Mouse (Mus musculus): ENCODE measurements around the gene Gm28048. TPM values are rescaled to one million over a fixed set of nuclear protein-coding genes. Genes with fewer than 3 reads are reported as not detected.

Gm28048 gene
- total RNA-seq, 2 experiments from 2014 or later: 5.5 to 8.3 TPM

GRCm38 (mm10) chr11:22952668-22953067 lies 29.2 kb downstream of the Gm28048 start:
- DNase-seq (ENCODE audit: low spot score in 2 of 2): no peak

- no peak for DNase-seq (ENCODE audit: low spot score in 2 of 2)
These were observed 31.8 kb downstream of the Gm28048 start for GRCm38 (mm10) chr11:22950131-22950530.

GRCm38 (mm10) chr11:22949101-22949500 lies 32.8 kb downstream of the Gm28048 start:
- no peak for DNase-seq (ENCODE audit: low spot score in 2 of 2)

- no peak for DNase-seq (ENCODE audit: low spot score in 2 of 2)
These were observed 42.9 kb downstream of the Gm28048 start for GRCm38 (mm10) chr11:22938983-22939382.

GRCm38 (mm10) chr11:22937716-22938316 lies 44.1 kb downstream of the Gm28048 start:
- DNase-seq (ENCODE audit: low spot score in 2 of 2): no peak

GRCm38 (mm10) chr11:22936446-22937125 lies 45.3 kb downstream of the Gm28048 start:
- DNase-seq (ENCODE audit: low spot score in 2 of 2): no peak

- no peak for DNase-seq (ENCODE audit: low spot score in 2 of 2)
These were observed 49.7 kb downstream of the Gm28048 start for GRCm38 (mm10) chr11:22932167-22932566.

- DNase-seq (ENCODE audit: low spot score in 2 of 2): no peak
These were observed 50.5 kb downstream of the Gm28048 start for GRCm38 (mm10) chr11:22931320-22931905.

- no peak for DNase-seq (ENCODE audit: low spot score in 2 of 2)
These were observed 51.8 kb downstream of the Gm28048 start for GRCm38 (mm10) chr11:22930129-22930528.

GRCm38 (mm10) chr11:22928586-22929169 lies 53.2 kb downstream of the Gm28048 start:
- DNase-seq (ENCODE audit: low spot score in 2 of 2): no peak

- no peak for DNase-seq (ENCODE audit: low spot score in 2 of 2)
These were observed 58.3 kb downstream of the Gm28048 start for GRCm38 (mm10) chr11:22923606-22924005.

GRCm38 (mm10) chr11:22922546-22922945 lies 59.3 kb downstream of the Gm28048 start:
- no peak for DNase-seq (ENCODE audit: low spot score in 2 of 2)

- DNase-seq (ENCODE audit: low spot score in 2 of 2): no peak
These were observed 62.6 kb downstream of the Gm28048 start for GRCm38 (mm10) chr11:22919336-22919735.

- no peak for DNase-seq (ENCODE audit: low spot score in 2 of 2)
These were observed 64.1 kb downstream of the Gm28048 start for GRCm38 (mm10) chr11:22917786-22918185.

GRCm38 (mm10) chr11:22913744-22914143 lies 68.1 kb downstream of the Gm28048 start:
- DNase-seq (ENCODE audit: low spot score in 2 of 2): no peak

GRCm38 (mm10) chr11:22911831-22912230 lies 70.1 kb downstream of the Gm28048 start:
- no peak for DNase-seq (ENCODE audit: low spot score in 2 of 2)

- DNase-seq (ENCODE audit: low spot score in 2 of 2): no peak
These were observed 75.4 kb downstream of the Gm28048 start for GRCm38 (mm10) chr11:22906453-22906865.

- DNase-seq (ENCODE audit: low spot score in 2 of 2): no peak
These were observed 79.0 kb downstream of the Gm28048 start for GRCm38 (mm10) chr11:22902923-22903322.

GRCm38 (mm10) chr11:22900041-22900440 lies 81.8 kb downstream of the Gm28048 start:
- no peak for DNase-seq (ENCODE audit: low spot score in 2 of 2)

- DNase-seq (ENCODE audit: low spot score in 2 of 2): no peak
These were observed 84.2 kb downstream of the Gm28048 start for GRCm38 (mm10) chr11:22897642-22898041.

- no peak for DNase-seq (ENCODE audit: low spot score in 2 of 2)
These were observed 84.8 kb downstream of the Gm28048 start for GRCm38 (mm10) chr11:22897127-22897526.

- DNase-seq (ENCODE audit: low spot score in 2 of 2): no peak
These were observed 88.8 kb downstream of the Gm28048 start for GRCm38 (mm10) chr11:22893075-22893474.

Measured in layer of hippocampus, postnatal 10 days (tissue).